Mouse (Mus musculus) adrenal gland, postnatal 10 days (tissue): ENCODE measurements around the gene Cic. TPM values are rescaled to one million over a fixed set of nuclear protein-coding genes. Genes with fewer than 3 reads are reported as not detected.

Source experiments
- microRNA-seq: library from miRNA; unstranded; fragments of <30 nt; microRNA quantifications from one replicate; pipeline ENCODE4 v1.2.0, GENCODE M21; 2021
- total RNA-seq, 2 experiments: library from RNA; stranded (reverse); gene quantifications; 2 replicates each; pipeline ENCODE4 v1.2.3; 2021

Cic gene
- total RNA-seq, 2 experiments from 2014 or later = 92.7 to 116 TPM

Small RNAs within 50 kb of the gene (microRNA-seq; reads per million reads assigned to microRNA genes)
- gene Mir7048 = not detected

Other genes with a start within 250 kb of the Cic start
- gene Grik5, start 195.4 kb upstream of the Cic start, total RNA-seq = 10 to 100 TPM; 16.1 to 25.3 TPM
- 10 to 100 TPM; 18.3 to 18.5 TPM for gene Zfp574, start 195.1 kb upstream of the Cic start, total RNA-seq
- 1 to 10 TPM; 2.3 to 3.6 TPM for gene Pou2f2, start 88.0 kb upstream of the Cic start, total RNA-seq
- gene Dedd2, start 47.1 kb upstream of the Cic start, total RNA-seq = 10 to 100 TPM; 14.8 to 16.9 TPM
- gene Zfp526, start 46.3 kb upstream of the Cic start, total RNA-seq = 10 to 100 TPM in 1 of 2 experiments, 1 to 10 TPM in 1; 9.2 to 11.8 TPM
- 10 to 100 TPM; 92.5 to 96.7 TPM for gene Gsk3a, start 29.9 kb upstream of the Cic start, total RNA-seq
- 10 to 100 TPM; 33.0 to 42.3 TPM for gene Erf, start 16.9 kb upstream of the Cic start, total RNA-seq
- 10 to 100 TPM; 38.1 to 39.7 TPM for gene Pafah1b3, start 30.3 kb downstream of the Cic start, total RNA-seq
- not detected for gene Prr19, start 33.7 kb downstream of the Cic start, total RNA-seq
- 1 to 10 TPM; 1.1 to 2.2 TPM for gene Tmem145, start 38.4 kb downstream of the Cic start, total RNA-seq
- 10 to 100 TPM; 31.1 to 41.0 TPM for gene Megf8, start 49.5 kb downstream of the Cic start, total RNA-seq
- gene Cnfn, start 102.0 kb downstream of the Cic start, total RNA-seq = not detected
- 100 to 1,000 TPM; 391 to 441 TPM for gene Lipe, start 131.0 kb downstream of the Cic start, total RNA-seq
- gene Cxcl17, start 145.2 kb downstream of the Cic start, total RNA-seq = not detected
- gene Ceacam1, start 209.9 kb downstream of the Cic start, total RNA-seq = 10 to 100 TPM; 16.0 to 21.7 TPM